ENCODE assay signal across 8 mouse cellular contexts in genomic region chr17:30658152-30658544, GRCm38 (mm10). TPM values are rescaled to one million over a fixed set of nuclear protein-coding genes. Genes with fewer than 3 reads are reported as not detected.
A peak's percentile ranks its signal among the peaks of the same experiment; 100 is the strongest.
DNase-seq lines count a peak whose midpoint lies in the region; ATAC-seq and TF ChIP-seq lines count a peak whose summit lies in the region.

No protein-coding gene starts in this region.

- no peaks in the 10 kb centered on the region for H3K27me3 ChIP-seq in forebrain, embryonic 13.5 days
- no peaks in the 10 kb centered on the region for H3K27me3 ChIP-seq in liver, embryonic 16.5 days (ENCODE audit: control insufficient read depth, insufficient read depth, low read depth, low read length)
- H3K27me3 ChIP-seq in neural tube, embryonic 14.5 days (ENCODE audit: control insufficient read depth, insufficient read depth, low read length): no peaks in the 10 kb centered on the region
- H3K27me3 ChIP-seq in thymus, adult 2 months (ENCODE audit: control insufficient read depth, insufficient read depth, low read length): no peaks in the 10 kb centered on the region

- peak; percentile 62 to 72 for DNase-seq in urinary bladder, adult 18-20 months (ENCODE audit: low spot score in 2 of 2)
- no peak for DNase-seq in urinary bladder, postnatal 10 days (ENCODE audit: low spot score)
- DNase-seq in heart, postnatal 36 days: peak; percentile 53 to 55
- DNase-seq in layer of hippocampus, adult 11-12 months (ENCODE audit: low spot score): peak; percentile 84
- DNase-seq in thymus, adult 2 months: peak; percentile 70

- intact Hi-C loops in heart, postnatal 36 days (cut with DNase I): no loop called here

- no peaks in the 10 kb centered on the region for H3K4me1 ChIP-seq in forebrain, embryonic 13.5 days
- H3K4me1 ChIP-seq in liver, embryonic 16.5 days (ENCODE audit: control insufficient read depth, low read depth, low read length): no peaks in the 10 kb centered on the region
- no peaks in the 10 kb centered on the region for H3K4me1 ChIP-seq in neural tube, embryonic 14.5 days (ENCODE audit: control insufficient read depth, insufficient read depth, low read length)
- no peaks in the 10 kb centered on the region for H3K4me1 ChIP-seq in thymus, adult 2 months (replicated peaks; ENCODE audit: control insufficient read depth, insufficient read depth, low read length)

- peak overlapping the region; percentile 21; the same call in 1 of the 2 replicates for H3K9ac ChIP-seq in forebrain, embryonic 13.5 days
- peak overlapping the region; percentile 39 for H3K9ac ChIP-seq in liver, embryonic 16.5 days (ENCODE audit: low read depth, low read length)
- no peak overlapping the region; the same call in 1 of the 2 replicates for H3K9ac ChIP-seq in neural tube, embryonic 14.5 days (replicated peaks; ENCODE audit: low read depth, low read length)

- no peak for TF ChIP-seq POLR2A in thymus, adult 2 months (IDR thresholded peaks at IDR 0.05; ENCODE audit: control insufficient read depth, extremely low read depth, insufficient read depth, low read length, poor library complexity)

- no peaks in the 10 kb centered on the region for H3K9me3 ChIP-seq in forebrain, embryonic 13.5 days (replicated peaks)
- H3K9me3 ChIP-seq in liver, embryonic 16.5 days (replicated peaks; ENCODE audit: control insufficient read depth, low read length): no peaks in the 10 kb centered on the region
- no peaks in the 10 kb centered on the region for H3K9me3 ChIP-seq in neural tube, embryonic 14.5 days (ENCODE audit: control insufficient read depth, low read length)

- peak; percentile 59; the same call in 1 of the 2 replicates for ATAC-seq in forebrain, embryonic 13.5 days
- ATAC-seq in liver, embryonic 16.5 days (ENCODE audit: low read depth): peak; percentile 71
- peak; percentile 54; the same call in 1 of the 2 replicates for ATAC-seq in neural tube, embryonic 14.5 days (ENCODE audit: low read depth)

- H3K36me3 ChIP-seq in forebrain, embryonic 13.5 days (ENCODE audit: poor library complexity, severe bottlenecking): no peaks in the 10 kb centered on the region
- H3K36me3 ChIP-seq in liver, embryonic 16.5 days (ENCODE audit: control insufficient read depth, insufficient read depth): no peaks in the 10 kb centered on the region
- H3K36me3 ChIP-seq in neural tube, embryonic 14.5 days (ENCODE audit: control insufficient read depth, insufficient read depth, low read length): no peaks in the 10 kb centered on the region
- H3K36me3 ChIP-seq in thymus, adult 2 months (ENCODE audit: control insufficient read depth, insufficient read depth, low read length): peaks cover 59% of the 10 kb centered on the region

- H3K27ac ChIP-seq in forebrain, embryonic 13.5 days: no peak overlapping the region
- H3K27ac ChIP-seq in liver, embryonic 16.5 days (ENCODE audit: low read length): peak overlapping the region; percentile 74
- peak overlapping the region; percentile 34; the same call in 1 of the 2 replicates for H3K27ac ChIP-seq in neural tube, embryonic 14.5 days (ENCODE audit: low read depth, low read length)
- H3K27ac ChIP-seq in thymus, adult 2 months (ENCODE audit: control insufficient read depth, insufficient read depth, low read length): no peak overlapping the region

- WGBS in forebrain, embryonic 13.5 days: 12% methylated on average over 13 of the region's 13 CpGs
- WGBS in liver, embryonic 16.5 days (ENCODE audit: insufficient replicate concordance): 21% methylated on average over 13 of the region's 13 CpGs
- WGBS in neural tube, embryonic 14.5 days: 7% methylated on average over 13 of the region's 13 CpGs
- WGBS in thymus, adult 2 months: 64% methylated on average over 13 of the region's 13 CpGs

- peak overlapping the region; percentile 58 for H3K4me2 ChIP-seq in forebrain, embryonic 13.5 days
- H3K4me2 ChIP-seq in liver, embryonic 16.5 days (ENCODE audit: low read depth, low read length): peak overlapping the region; percentile 58
- H3K4me2 ChIP-seq in neural tube, embryonic 14.5 days (ENCODE audit: low read depth, low read length): peak overlapping the region; percentile 45

- H3K4me3 ChIP-seq in forebrain, embryonic 13.5 days: peak overlapping the region; percentile 36
- peak overlapping the region; percentile 55 for H3K4me3 ChIP-seq in liver, embryonic 16.5 days (ENCODE audit: low read depth, low read length)
- H3K4me3 ChIP-seq in neural tube, embryonic 14.5 days (ENCODE audit: low read depth, low read length): peak overlapping the region; percentile 25; the same call in 1 of the 2 replicates
- peak overlapping the region; percentile 33; the same call in 1 of the 2 replicates for H3K4me3 ChIP-seq in thymus, adult 2 months (ENCODE audit: control insufficient read depth, insufficient read depth, low read length)

- TF ChIP-seq CTCF in thymus, adult 2 months (IDR thresholded peaks at IDR 0.05; ENCODE audit: borderline replicate concordance, control insufficient read depth, extremely low read depth, insufficient read depth, low read length, poor library complexity): no peak

RNA-seq across cellular contexts. Expression of gene Glo1, which starts 31.5 kb away (rescaled TPM):
- polyA plus RNA-seq in forebrain, embryonic 13.5 days (2015; fragmentation: Nextera tagmentation; extraction: Ambion mirVana): 191 and 194 TPM in 2 replicates
- 100 to 1,000 TPM; 149 to 154 TPM for total RNA-seq in heart, postnatal 36 days (2021)
- 259 and 271 TPM in 2 replicates for polyA plus RNA-seq in liver, embryonic 16.5 days (2015; fragmentation: Nextera tagmentation; extraction: Ambion mirVana)
- polyA plus RNA-seq in neural tube, embryonic 14.5 days (2014; fragmentation: Nextera tagmentation; extraction: Ambion mirVana): 159 and 179 TPM in 2 replicates
- polyA plus RNA-seq in thymus, adult 2 months (2012; rRNA removed): 43.5 and 43.6 TPM in 2 replicates

RNA-seq across cellular contexts. Expression of gene Dnah8, which starts 34.0 kb away (rescaled TPM):
- 0.84 and 0.85 TPM in 2 replicates for polyA plus RNA-seq in forebrain, embryonic 13.5 days (2015; fragmentation: Nextera tagmentation; extraction: Ambion mirVana)
- total RNA-seq in heart, postnatal 36 days (2021): 1 to 10 TPM; 1.2 TPM
- 0.89 and 0.99 TPM in 2 replicates for polyA plus RNA-seq in liver, embryonic 16.5 days (2015; fragmentation: Nextera tagmentation; extraction: Ambion mirVana)
- 3.9 and 5.5 TPM in 2 replicates for polyA plus RNA-seq in neural tube, embryonic 14.5 days (2014; fragmentation: Nextera tagmentation; extraction: Ambion mirVana)
- polyA plus RNA-seq in thymus, adult 2 months (2012; rRNA removed): 51.3 and 58.4 TPM in 2 replicates

Comparison
In these comparisons a context has a peak if more than half of its experiments do, and no peak if none do; other contexts are left out.
1. H3K27ac ChIP-seq: peak in liver, embryonic 16.5 days (single experiment) and neural tube, embryonic 14.5 days (single experiment); none in forebrain, embryonic 13.5 days (single experiment) and thymus, adult 2 months (single experiment).
2. Peak in every context shown above with its lines, with median percentiles within 50 percentile points of each other: ATAC-seq, H3K4me2 ChIP-seq and H3K4me3 ChIP-seq.